Mouse (Mus musculus) adrenal gland, postnatal 36 days (tissue): ENCODE results near the gene Gm2897. TPM values are rescaled to one million over a fixed set of nuclear protein-coding genes. Genes with fewer than 3 reads are reported as not detected.
"Not testable (repeated sequence)": the region's sequence is repeated elsewhere in the genome, so short reads cannot be mapped to it uniquely, and the experiment has no call there.

Experiments used
- DNase-seq, 2 experiments: peaks; one replicate each; pipeline ENCODE4 v3.0.0; 2021; ENCODE audit warnings: mixed read lengths in 1 of 2
- long read RNA-seq, 2 experiments: library from polyadenylated mRNA; stranded (forward); transcript quantifications; one replicate each; pipeline ENCODE4 v2.0.0; 2021; ENCODE audit warnings: borderline sequencing depth in 2 of 2
- total RNA-seq, 2 experiments: library from RNA; stranded (reverse); gene quantifications; 2 replicates each; pipeline ENCODE4 v1.2.3; 2021

Gene Gm2897
- total RNA-seq: under 1 TPM; 0.17 to 0.20 TPM
- long read RNA-seq, experiment 1: 0 reads
- long read RNA-seq, experiment 2: 0 reads

DNA sequence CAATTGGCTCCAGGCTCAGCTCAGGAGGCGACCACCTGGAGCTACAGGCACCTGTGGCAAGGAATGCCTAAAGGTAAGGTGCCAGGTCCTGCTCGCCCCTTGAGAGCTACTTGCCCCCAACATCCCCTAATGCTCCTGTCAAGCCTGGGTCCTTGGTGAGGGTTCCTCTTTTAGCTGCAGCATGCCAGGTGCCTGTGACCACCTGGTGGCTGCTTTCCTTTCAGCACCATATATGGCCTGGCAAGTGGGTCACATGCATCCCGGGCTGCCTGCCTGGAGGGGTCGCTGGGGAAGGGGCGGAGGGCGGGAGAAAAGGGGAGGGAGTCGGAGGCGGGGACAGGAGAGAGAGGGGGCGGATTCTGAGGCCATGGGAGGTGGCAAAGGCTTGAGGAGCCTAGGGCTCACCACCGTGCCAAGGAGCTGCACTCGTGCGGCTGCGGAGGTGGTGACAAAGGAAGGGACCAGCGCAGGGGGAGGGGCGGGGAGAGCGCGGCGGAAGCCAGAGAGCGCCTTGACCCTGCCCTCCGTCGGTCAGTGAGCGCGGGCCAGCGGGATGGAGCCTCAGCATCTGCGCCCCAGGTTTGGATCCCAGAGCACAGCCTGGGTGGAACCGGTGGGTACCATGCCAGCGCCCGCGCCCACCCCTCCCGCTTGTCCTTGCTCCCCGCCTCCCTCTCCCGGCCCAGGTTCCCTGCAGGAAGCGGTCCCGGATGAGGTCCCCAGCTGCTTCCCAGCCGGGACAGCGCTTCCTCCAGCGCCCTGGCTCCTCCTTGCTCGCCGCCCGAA is at the start of gene Gm2897:
Gm2897 (plus strand) TSS at position 559 of the 786 bp plus-strand sequence.
- peak; percentile 5 to 26 for DNase-seq

DNA sequence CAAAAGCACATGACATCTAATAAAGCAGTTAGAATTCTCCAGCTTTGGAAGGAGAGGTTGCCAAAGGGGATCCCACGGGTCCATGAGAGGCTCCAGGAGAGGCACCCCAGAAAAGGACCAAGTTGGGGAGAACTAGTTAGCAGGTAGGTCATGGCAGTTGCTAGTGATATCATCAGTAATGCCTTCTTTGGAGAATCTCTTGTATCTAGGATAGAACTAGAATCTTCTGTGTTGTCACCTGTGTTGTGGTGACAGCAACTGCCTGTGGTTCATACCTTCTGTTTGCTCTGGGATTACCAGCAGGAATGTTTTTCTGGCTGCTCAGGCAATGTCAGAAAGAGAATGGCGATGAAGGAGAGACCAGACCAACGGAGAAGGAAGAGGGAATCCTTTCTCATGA is 19.4 kb upstream of the Gm2897 start, which contains the start of gene Gm2888:
Gm2888 (plus strand) TSS at position 301 of the 400 bp plus-strand sequence.
- DNase-seq: not testable (repeated sequence)

DNA sequence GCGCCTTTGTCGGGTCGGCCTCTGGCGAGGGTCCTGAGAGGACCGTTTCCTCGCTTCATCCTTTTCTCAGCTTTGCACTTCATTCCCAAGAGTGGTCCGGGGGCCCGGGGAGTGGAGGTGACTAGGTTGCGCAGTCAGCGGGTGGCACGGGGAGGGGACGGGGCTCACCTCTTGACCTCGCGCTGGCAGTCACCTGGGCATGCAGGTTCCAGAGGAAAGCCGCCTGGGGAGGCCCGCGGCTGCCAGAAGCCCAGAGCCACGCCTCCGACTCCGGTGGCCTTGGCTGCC is 372 bp downstream of the Gm2897 start:
- DNase-seq: peak; percentile 2 to 14

DNA sequence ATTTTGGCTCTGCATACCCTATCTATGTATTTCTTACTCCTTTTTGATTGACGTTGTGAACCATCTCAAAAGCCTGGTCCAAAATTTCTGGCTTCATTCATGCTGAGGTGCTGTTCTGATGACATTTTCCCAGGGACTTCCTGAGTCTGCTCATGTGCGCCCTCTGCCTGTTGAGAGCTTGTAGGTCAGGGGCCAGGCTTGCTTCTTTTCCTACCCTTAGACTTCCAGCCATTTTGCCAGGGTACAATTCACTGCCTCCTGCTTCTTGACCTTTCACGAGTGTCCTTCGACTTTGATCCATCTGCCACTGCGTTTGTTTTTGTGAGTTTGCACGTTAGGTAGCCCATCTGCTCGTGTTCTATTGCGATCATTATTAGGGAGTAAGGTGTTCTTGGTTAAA is 1.0 kb downstream of the Gm2897 start:
- peak; percentile 1 to 5 for DNase-seq

DNA sequence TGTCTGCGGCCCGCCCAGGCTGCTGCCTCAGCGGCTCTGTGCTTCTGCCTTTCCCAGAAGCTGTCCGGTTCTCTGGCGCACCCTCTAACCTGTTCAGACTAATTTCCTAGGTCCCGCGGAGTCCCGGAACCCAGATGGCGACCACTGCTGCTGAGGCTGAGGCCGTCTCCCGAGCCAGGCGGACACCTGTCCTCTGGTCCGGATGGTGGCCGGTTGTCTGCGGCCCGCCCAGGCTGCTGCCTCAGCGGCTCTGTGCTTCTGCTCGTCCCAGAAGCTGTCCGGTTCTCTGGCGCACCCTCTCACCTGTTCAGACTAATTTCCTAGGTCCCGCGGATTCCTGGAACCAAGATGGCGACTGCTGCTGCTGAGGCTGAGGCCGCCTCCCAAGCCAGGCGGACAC is 67.0 kb downstream of the Gm2897 start:
- DNase-seq: not testable (repeated sequence)

Other genes starting within 250 kb of the Gm2897 start
- gene Gm2888, start 19.3 kb upstream of the Gm2897 start, total RNA-seq: not detected
- not detected for gene Gm10340, start 84.7 kb downstream of the Gm2897 start, total RNA-seq
- gene Gm5795, start 139.0 kb downstream of the Gm2897 start, total RNA-seq: not detected
- under 1 TPM; 0.49 to 0.63 TPM for gene D830030K20Rik, start 159.2 kb downstream of the Gm2897 start, total RNA-seq